Mouse (Mus musculus) cortical plate, adult 2 months (tissue): Measurements from ENCODE around the gene Slc13a1. TPM values are rescaled to one million over a fixed set of nuclear protein-coding genes. Genes with fewer than 3 reads are reported as not detected.
"Not testable (repeated sequence)": the region's sequence is repeated elsewhere in the genome, so short reads cannot be mapped to it uniquely, and the experiment has no call there.

Source experiments
- H3K27ac ChIP-seq: fragments of 200-500 bp; 2 replicates; pipeline ENCODE4 v1.5.1; 2012; ENCODE audit warnings: low read length, control low read depth, inconsistent platforms; ENCODE audit not compliant: insufficient read depth
- H3K4me1 ChIP-seq: fragments of 200-500 bp; 2 replicates; pipeline ENCODE4 v1.6.1; 2011; ENCODE audit warnings: low read length; ENCODE audit not compliant: control insufficient read depth, insufficient read depth
- H3K4me3 ChIP-seq: fragments of 200-500 bp; 2 replicates; pipeline ENCODE4 v1.5.1; 2011; ENCODE audit warnings: mild to moderate bottlenecking, low read length, control low read depth; ENCODE audit not compliant: insufficient read depth
- CTCF ChIP-seq: fragments of 200-500 bp; IDR thresholded peaks from 2 replicates; pipeline ENCODE4 v1.5.1; 2011; ENCODE audit warnings: mild to moderate bottlenecking, control low read depth, low read length; ENCODE audit not compliant: insufficient read depth; ENCODE audit errors: extremely low read depth
- POLR2A ChIP-seq: fragments of 200-500 bp; IDR thresholded peaks from 2 replicates; pipeline ENCODE4 v1.6.1; 2011; ENCODE audit warnings: mild to moderate bottlenecking, low read length, control low read depth; ENCODE audit not compliant: insufficient read depth; ENCODE audit errors: extremely low read depth
- polyA plus RNA-seq: library from polyadenylated mRNA; depleted of rRNA; stranded (reverse); fragments of >200 nt; gene quantifications from 2 replicates; pipeline ENCODE4 v1.2.3, GENCODE M21; 2012; rRNA removed

The Slc13a1 gene
- polyA plus RNA-seq = 0.19 TPM in 1 of 2 replicates, not detected in the other

DNA sequence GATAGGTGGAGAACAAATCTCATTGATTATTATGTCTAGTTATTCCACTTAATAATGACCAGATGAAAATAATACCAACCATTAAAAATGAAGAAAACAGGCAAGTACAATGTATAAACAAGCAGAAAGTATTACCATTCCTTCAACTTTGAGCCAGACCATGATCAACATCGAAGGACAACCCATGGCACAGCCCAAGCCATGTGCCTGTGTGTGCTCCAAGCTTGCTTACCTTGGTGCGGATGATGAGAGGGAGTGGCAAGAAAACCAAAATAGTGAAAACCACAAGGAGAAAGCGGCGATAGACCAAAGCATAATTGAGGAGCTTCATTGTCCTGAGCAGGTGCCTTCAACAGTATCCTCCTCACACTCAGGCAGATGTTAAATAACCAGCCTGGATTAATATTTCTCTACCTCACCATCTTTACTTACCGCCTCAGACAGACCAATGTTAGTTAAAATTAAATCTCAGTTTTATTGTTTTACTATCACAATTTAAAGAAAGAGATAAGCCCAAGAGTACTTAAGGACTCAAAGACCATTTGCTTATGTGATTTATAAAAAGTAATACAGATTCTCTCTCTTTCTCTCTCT is at the start of gene Slc13a1:
TSS of gene Slc13a1 (minus strand) at position 359 of the 594 bp plus-strand sequence.
- no peak for TF ChIP-seq CTCF
- TF ChIP-seq POLR2A = no peak
- H3K4me1 ChIP-seq = no peaks in the 10 kb centered on the region
- H3K4me3 ChIP-seq = no peak within 1 kb of the TSS
- H3K27ac ChIP-seq = no peak within 1 kb of the TSS

DNA sequence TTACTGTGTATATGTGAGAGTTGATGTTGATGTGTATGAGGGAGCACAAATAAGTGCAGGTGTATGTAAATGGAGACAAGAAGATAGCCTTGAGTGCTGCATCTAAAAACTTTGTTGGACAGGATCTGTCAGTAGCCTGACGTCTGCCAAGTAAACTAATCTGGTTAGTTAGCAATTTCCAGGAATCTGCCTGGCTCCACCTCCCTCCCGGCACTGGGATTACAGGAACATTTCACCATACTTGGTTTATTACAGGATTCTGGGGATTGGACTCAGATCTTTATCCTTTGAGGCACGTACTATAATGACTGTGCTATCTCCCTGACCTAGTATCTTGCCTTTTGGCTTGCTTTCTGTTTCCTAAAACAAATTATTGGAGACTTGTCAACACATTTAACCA is 40.0 kb upstream of the Slc13a1 start:
- H3K4me3 ChIP-seq = no peak overlapping the region
- TF ChIP-seq CTCF (no peak), POLR2A (no peak)
- no peak overlapping the region for H3K27ac ChIP-seq
- no peaks in the 10 kb centered on the region for H3K4me1 ChIP-seq

GRCm38 (mm10) chr6:24202226-24202625 is 34.3 kb upstream of the Slc13a1 start:
- TF ChIP-seq CTCF = no peak
- TF ChIP-seq POLR2A = no peak
- no peaks in the 10 kb centered on the region for H3K4me1 ChIP-seq
- no peak overlapping the region for H3K27ac ChIP-seq
- H3K4me3 ChIP-seq = no peak overlapping the region

DNA sequence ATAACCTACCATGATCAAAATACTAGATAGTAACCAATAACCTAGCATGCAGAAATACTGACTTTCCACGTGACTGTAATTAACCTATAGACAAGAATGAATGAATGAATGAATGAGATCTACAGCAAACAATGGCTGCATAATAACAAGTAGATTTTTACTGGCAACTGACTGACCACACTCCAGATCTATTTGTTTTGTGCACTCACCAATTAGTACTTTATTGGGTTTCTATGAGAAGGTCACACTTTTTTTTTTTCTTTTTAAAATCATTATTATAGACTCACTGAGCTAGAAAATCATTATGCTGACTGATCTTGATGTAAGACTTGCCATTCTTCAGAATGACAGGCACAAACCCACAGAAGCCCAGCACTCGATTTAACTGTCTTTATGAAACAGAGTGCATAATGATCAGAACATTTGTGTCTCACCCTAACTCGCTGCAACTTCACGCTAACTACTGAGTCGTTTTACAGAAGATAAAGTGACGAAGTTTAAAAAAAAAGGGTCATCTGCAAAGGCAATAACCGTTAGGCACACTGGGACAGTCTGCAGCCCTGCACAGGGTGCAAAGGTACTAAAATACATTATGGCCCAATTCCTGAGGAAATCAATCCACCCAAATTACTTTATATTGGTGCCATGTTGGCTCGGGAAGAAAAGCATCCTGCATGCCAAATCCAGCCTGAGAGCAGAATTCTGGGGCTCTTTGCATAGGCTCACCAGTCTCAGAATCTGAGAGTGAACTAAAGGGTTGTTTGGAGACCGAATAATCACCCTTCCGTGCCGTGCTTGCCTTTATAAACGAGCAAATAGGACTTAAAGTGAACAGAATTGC is 33.0 kb upstream of the Slc13a1 start:
- H3K27ac ChIP-seq = no peak overlapping the region

GRCm38 (mm10) chr6:24197501-24198195 is 29.8 kb upstream of the Slc13a1 start:
- not testable (repeated sequence) for H3K4me1 ChIP-seq, H3K4me3 ChIP-seq, H3K27ac ChIP-seq

More for the DNA sequence above, 33.0 kb upstream of the Slc13a1 start:
- H3K4me3 ChIP-seq = no peak overlapping the region
- TF ChIP-seq CTCF (no peak), POLR2A (no peak)
- H3K4me1 ChIP-seq = no peaks in the 10 kb centered on the region

- H3K27ac ChIP-seq, H3K4me3 ChIP-seq, H3K4me1 ChIP-seq: not testable (repeated sequence)
Measured at GRCm38 (mm10) chr6:24196406-24196805, 28.5 kb upstream of the Slc13a1 start.

DNA sequence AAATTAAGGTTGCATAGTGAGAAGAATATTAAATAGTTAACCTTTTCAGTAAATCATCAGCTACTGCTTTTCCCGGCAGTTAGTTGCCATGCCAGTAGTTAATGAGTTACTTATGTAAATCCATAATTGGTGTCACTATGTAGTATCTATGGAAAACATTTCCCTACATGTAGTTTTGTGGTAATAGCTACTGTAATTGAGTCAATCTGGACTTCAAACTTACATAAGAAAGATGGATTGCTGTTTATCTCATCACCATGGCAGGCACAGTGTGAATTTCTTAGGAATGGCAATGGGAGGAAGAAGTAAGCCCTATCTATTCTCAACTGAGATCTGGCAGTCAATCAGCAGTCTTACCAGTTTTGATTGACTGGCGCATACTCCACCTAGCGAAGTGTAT is 15.5 kb upstream of the Slc13a1 start:
- no peak for TF ChIP-seq POLR2A
- TF ChIP-seq CTCF = no peak
- H3K4me1 ChIP-seq = no peaks in the 10 kb centered on the region
- no peak overlapping the region for H3K4me3 ChIP-seq
- no peak overlapping the region for H3K27ac ChIP-seq

DNA sequence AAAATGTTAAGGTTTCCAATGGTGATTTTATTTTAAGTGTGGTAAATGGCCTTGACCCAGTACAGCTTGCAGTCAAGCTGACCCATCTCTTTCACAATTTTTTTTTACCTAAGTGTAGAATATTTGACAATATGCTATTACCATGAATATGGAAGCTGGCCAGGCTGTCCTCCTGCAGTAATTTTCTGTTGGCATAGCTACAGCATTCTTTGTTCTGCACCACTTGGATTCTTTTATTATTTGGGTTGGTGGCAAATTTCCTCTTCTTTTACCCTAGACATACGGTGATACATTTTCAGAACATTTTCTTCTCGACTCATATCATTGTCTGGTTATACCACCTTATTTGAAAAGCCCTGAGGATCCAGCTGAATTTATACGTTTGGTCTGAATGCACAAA is 7.5 kb upstream of the Slc13a1 start:
- Histone ChIP-seq H3K4me3 (no peak overlapping the region), H3K27ac (no peak overlapping the region), H3K4me1 (no peaks in the 10 kb centered on the region)
- no peak for TF ChIP-seq CTCF
- no peak for TF ChIP-seq POLR2A

GRCm38 (mm10) chr6:24173951-24174350 is 6.1 kb upstream of the Slc13a1 start:
- H3K4me3 ChIP-seq = no peak overlapping the region
- no peaks in the 10 kb centered on the region for H3K4me1 ChIP-seq
- TF ChIP-seq POLR2A = no peak
- TF ChIP-seq CTCF = no peak
- H3K27ac ChIP-seq = no peak overlapping the region

DNA sequence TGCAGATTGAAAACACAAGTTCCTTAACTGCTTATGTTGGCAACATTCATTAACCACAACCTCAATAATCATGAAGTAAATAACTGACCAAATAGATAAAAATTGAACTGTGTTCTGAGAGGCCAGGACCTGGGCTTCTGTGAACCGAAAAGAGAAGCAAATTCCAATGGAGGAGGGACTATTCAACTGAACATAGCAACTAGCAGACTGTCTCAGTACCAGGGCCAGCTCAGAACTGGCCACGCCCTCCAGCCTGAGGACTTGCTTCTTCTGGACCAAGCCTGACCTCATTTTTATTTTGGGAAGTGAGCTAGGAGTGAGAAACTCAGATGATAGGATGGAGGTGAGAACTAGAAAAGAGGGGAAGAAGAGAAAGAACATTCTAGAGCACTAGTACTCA is 4.8 kb upstream of the Slc13a1 start:
- Histone ChIP-seq H3K4me3 (no peak overlapping the region), H3K27ac (no peak overlapping the region), H3K4me1 (no peaks in the 10 kb centered on the region)
- TF ChIP-seq CTCF (no peak), POLR2A (no peak)
